Mouse (Mus musculus): ENCODE results near the gene Astn2.

Astn2 gene

GRCm38 (mm10) chr4:66404201-66404711, at the start of gene Astn2:
Gene Astn2 (minus strand): TSS chr4:66404611.
- in situ Hi-C loops (cut with MseI, MboI) = no loop called here

- in situ Hi-C loops (cut with MseI, MboI) = no loop called here
These were observed 45.7 kb upstream of the Astn2 start for GRCm38 (mm10) chr4:66450115-66450514.

GRCm38 (mm10) chr4:66431256-66431655, 26.8 kb upstream of the Astn2 start:
- in situ Hi-C loops (cut with MseI, MboI) = no loop called here

GRCm38 (mm10) chr4:66425804-66426203, 21.4 kb upstream of the Astn2 start:
- in situ Hi-C loops (cut with MseI, MboI) = no loop called here

- in situ Hi-C loops (cut with MseI, MboI) = no loop called here
These were observed 10.4 kb upstream of the Astn2 start for GRCm38 (mm10) chr4:66414778-66415177.

GRCm38 (mm10) chr4:66405086-66405485, 675 bp upstream of the Astn2 start:
- in situ Hi-C loops (cut with MseI, MboI) = no loop called here

GRCm38 (mm10) chr4:66403708-66404200, 657 bp downstream of the Astn2 start:
- in situ Hi-C loops (cut with MseI, MboI) = no loop called here

GRCm38 (mm10) chr4:66403116-66403707, 1.2 kb downstream of the Astn2 start:
- in situ Hi-C loops (cut with MseI, MboI) = no loop called here

GRCm38 (mm10) chr4:66402611-66403010, 1.8 kb downstream of the Astn2 start:
- in situ Hi-C loops (cut with MseI, MboI) = no loop called here

GRCm38 (mm10) chr4:66401186-66401681, 3.2 kb downstream of the Astn2 start:
- in situ Hi-C loops (cut with MseI, MboI) = no loop called here

GRCm38 (mm10) chr4:66399066-66399465, 5.3 kb downstream of the Astn2 start:
- in situ Hi-C loops (cut with MseI, MboI) = no loop called here

GRCm38 (mm10) chr4:66397216-66397615, 7.2 kb downstream of the Astn2 start:
- in situ Hi-C loops (cut with MseI, MboI) = no loop called here

GRCm38 (mm10) chr4:66393294-66393693, 11.1 kb downstream of the Astn2 start:
- in situ Hi-C loops (cut with MseI, MboI) = no loop called here

- in situ Hi-C loops (cut with MseI, MboI) = no loop called here
These were observed 13.9 kb downstream of the Astn2 start for GRCm38 (mm10) chr4:66390480-66390879.

GRCm38 (mm10) chr4:66378586-66378985, 25.8 kb downstream of the Astn2 start:
- in situ Hi-C loops (cut with MseI, MboI) = no loop called here

GRCm38 (mm10) chr4:66370557-66371071, 33.8 kb downstream of the Astn2 start:
- in situ Hi-C loops (cut with MseI, MboI) = no loop called here

GRCm38 (mm10) chr4:66365500-66365899, 38.9 kb downstream of the Astn2 start:
- in situ Hi-C loops (cut with MseI, MboI) = no loop called here

- in situ Hi-C loops (cut with MseI, MboI) = no loop called here
These were observed 59.8 kb downstream of the Astn2 start for GRCm38 (mm10) chr4:66344632-66345031.

- in situ Hi-C loops (cut with MseI, MboI) = no loop called here
These were observed 67.0 kb downstream of the Astn2 start for GRCm38 (mm10) chr4:66337443-66337842.

- in situ Hi-C loops (cut with MseI, MboI) = no loop called here
These were observed 73.7 kb downstream of the Astn2 start for GRCm38 (mm10) chr4:66330600-66331285.

GRCm38 (mm10) chr4:66321051-66321450, 83.4 kb downstream of the Astn2 start:
- in situ Hi-C loops (cut with MseI, MboI) = no loop called here

- in situ Hi-C loops (cut with MseI, MboI) = no loop called here
These were observed 89.5 kb downstream of the Astn2 start for GRCm38 (mm10) chr4:66314806-66315484.
